ENCODE assay signal across 8 mouse cellular contexts in the genomic region with DNA sequence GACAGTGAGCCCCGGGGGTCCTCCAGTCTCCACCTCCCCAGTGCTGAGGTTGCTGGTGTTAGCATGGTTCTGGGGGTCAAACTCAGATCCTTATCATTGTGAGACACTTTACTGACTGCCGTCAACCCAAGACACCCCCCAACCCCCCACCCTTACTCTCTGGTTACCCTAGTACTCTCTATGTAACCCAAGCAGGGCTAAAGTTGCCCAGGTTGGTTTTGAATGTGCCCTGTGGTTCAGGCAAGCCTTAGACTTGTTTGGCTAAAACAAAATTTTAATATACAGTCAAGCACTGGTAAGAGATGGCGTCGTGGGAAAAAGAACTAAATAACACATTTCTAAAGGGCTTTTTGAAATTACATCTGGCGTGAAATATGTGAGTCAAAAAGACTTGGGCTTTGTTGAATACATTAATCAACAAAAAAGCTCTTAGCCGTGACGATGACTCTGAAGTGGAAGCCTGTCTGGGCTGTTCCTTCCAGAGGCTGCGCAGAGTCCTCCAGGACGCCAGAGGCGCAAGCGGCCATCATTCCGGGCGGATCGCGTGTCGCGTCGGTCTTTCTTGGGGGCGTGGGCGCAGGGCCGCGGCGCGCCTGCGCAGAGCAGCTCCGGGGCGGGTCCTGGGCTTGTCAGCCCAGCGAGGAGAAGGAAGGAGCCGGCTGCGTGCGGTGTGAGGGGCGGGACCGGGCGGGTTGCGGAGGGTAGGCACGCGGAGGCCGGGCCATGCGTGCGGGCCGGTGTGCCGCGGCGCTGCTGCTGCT. TPM values are rescaled to one million over a fixed set of nuclear protein-coding genes. Genes with fewer than 3 reads are reported as not detected.
DNase-seq lines count a peak whose midpoint lies in the region; ATAC-seq and TF ChIP-seq lines count a peak whose summit lies in the region.

A gene (plus strand): TSS at position 590 of the 761 bp plus-strand sequence.

- WGBS in heart, embryonic 12.5 days, result 6% methylated on average over 43 of the region's 44 CpGs
- 6% methylated on average over 43 of the region's 44 CpGs for WGBS in kidney, postnatal 0 days
- 6% methylated on average over 41 of the region's 44 CpGs for WGBS in liver, embryonic 11.5 days
- WGBS in stomach, embryonic 14.5 days, result 5% methylated on average over 44 of the region's 44 CpGs

- TF ChIP-seq CTCF in kidney, postnatal 0 days (IDR thresholded peaks at IDR 0.05; ENCODE audit: low read depth), result peak; percentile 82

- H3K4me2 ChIP-seq in heart, embryonic 12.5 days, result peak within 1 kb of the TSS; percentile 90
- peak within 1 kb of the TSS; percentile 99 for H3K4me2 ChIP-seq in kidney, postnatal 0 days (ENCODE audit: low read length)
- peak within 1 kb of the TSS; percentile 82 for H3K4me2 ChIP-seq in liver, embryonic 11.5 days
- peak within 1 kb of the TSS; percentile 48 for H3K4me2 ChIP-seq in stomach, embryonic 14.5 days (replicated peaks; ENCODE audit: low read depth, low read length)

- DNase-seq in CD4-positive helper T cell, adult 2 months (ENCODE audit: low read depth, low spot score), result peak; percentile 100
- DNase-seq in brain, embryonic 18.5 days (ENCODE audit: low read depth, low spot score), result peak; percentile 86
- peak; percentile 94 for DNase-seq in kidney, postnatal 0 days (ENCODE audit: low spot score)
- DNase-seq in liver, embryonic 11.5 days (ENCODE audit: low spot score), result peak; percentile 97
- DNase-seq in naive thymus-derived CD4-positive, alpha-beta T cell, adult 2 months (ENCODE audit: low read depth), result peak; percentile 100

- H3K27ac ChIP-seq in heart, embryonic 12.5 days (ENCODE audit: poor library complexity, severe bottlenecking), result no peak within 1 kb of the TSS
- no peak within 1 kb of the TSS for H3K27ac ChIP-seq in kidney, postnatal 0 days
- peak within 1 kb of the TSS; percentile 61 for H3K27ac ChIP-seq in liver, embryonic 11.5 days (ENCODE audit: low read depth, low read length)
- H3K27ac ChIP-seq in stomach, embryonic 14.5 days (ENCODE audit: low read length), result no peak within 1 kb of the TSS

- H3K4me3 ChIP-seq in heart, embryonic 12.5 days, result peak within 1 kb of the TSS; percentile 88
- H3K4me3 ChIP-seq in kidney, postnatal 0 days (replicated peaks; ENCODE audit: low read depth, low read length), result peak within 1 kb of the TSS; percentile 86
- H3K4me3 ChIP-seq in liver, embryonic 11.5 days (ENCODE audit: low read depth, low read length), result peak within 1 kb of the TSS; percentile 97
- H3K4me3 ChIP-seq in stomach, embryonic 14.5 days (ENCODE audit: low read depth, low read length), result peak within 1 kb of the TSS; percentile 95

- peak; percentile 91 for ATAC-seq in erythroid progenitor cell, adult 5-6 weeks (replicated peaks; ENCODE audit: low FRiP score, poor library complexity, severe bottlenecking)
- peak; percentile 95 for ATAC-seq in heart, embryonic 12.5 days (ENCODE audit: insufficient number of reproducible peaks, low FRiP score)
- peak; percentile 91 for ATAC-seq in kidney, postnatal 0 days (replicated peaks; ENCODE audit: low FRiP score, low read depth)
- peak; percentile 87 for ATAC-seq in liver, embryonic 11.5 days (replicated peaks; ENCODE audit: low FRiP score)
- peak; percentile 93 for ATAC-seq in stomach, embryonic 14.5 days (ENCODE audit: insufficient number of reproducible peaks, insufficient read depth, low FRiP score, low read depth)

- H3K9me3 ChIP-seq in heart, embryonic 12.5 days (replicated peaks), result no peaks in the 10 kb centered on the region
- no peaks in the 10 kb centered on the region for H3K9me3 ChIP-seq in kidney, postnatal 0 days (replicated peaks; ENCODE audit: low read length)
- H3K9me3 ChIP-seq in liver, embryonic 11.5 days (ENCODE audit: control insufficient read depth, low read length), result no peaks in the 10 kb centered on the region
- H3K9me3 ChIP-seq in stomach, embryonic 14.5 days (ENCODE audit: control insufficient read depth, low read depth, low read length), result no peaks in the 10 kb centered on the region

- peaks cover 7% of the 10 kb centered on the region; the same call in 1 of the 2 replicates for H3K27me3 ChIP-seq in heart, embryonic 12.5 days (replicated peaks)
- no peaks in the 10 kb centered on the region for H3K27me3 ChIP-seq in kidney, postnatal 0 days (ENCODE audit: insufficient read depth, low read length)
- H3K27me3 ChIP-seq in liver, embryonic 11.5 days (replicated peaks; ENCODE audit: control insufficient read depth, insufficient read depth, low read length), result no peaks in the 10 kb centered on the region
- H3K27me3 ChIP-seq in stomach, embryonic 14.5 days (ENCODE audit: control insufficient read depth, insufficient read depth, low read length), result no peaks in the 10 kb centered on the region

- H3K9ac ChIP-seq in heart, embryonic 12.5 days, result peak within 1 kb of the TSS; percentile 87
- H3K9ac ChIP-seq in kidney, postnatal 0 days (ENCODE audit: low read depth, low read length), result peak within 1 kb of the TSS; percentile 86
- H3K9ac ChIP-seq in liver, embryonic 11.5 days (ENCODE audit: low read depth, low read length), result peak within 1 kb of the TSS; percentile 87
- peak within 1 kb of the TSS; percentile 81 for H3K9ac ChIP-seq in stomach, embryonic 14.5 days (replicated peaks; ENCODE audit: low read depth, low read length)

- H3K36me3 ChIP-seq in heart, embryonic 12.5 days, result peaks cover 4% of the 10 kb centered on the region; the same call in 1 of the 2 replicates
- no peaks in the 10 kb centered on the region for H3K36me3 ChIP-seq in kidney, postnatal 0 days (ENCODE audit: insufficient read depth, low read length)
- H3K36me3 ChIP-seq in liver, embryonic 11.5 days (ENCODE audit: control insufficient read depth, insufficient read depth, low read length), result peaks cover 6% of the 10 kb centered on the region
- peaks cover 2% of the 10 kb centered on the region; the same call in 1 of the 2 replicates for H3K36me3 ChIP-seq in stomach, embryonic 14.5 days (ENCODE audit: control insufficient read depth, insufficient read depth, low read length)

- peaks cover 17% of the 10 kb centered on the region for H3K4me1 ChIP-seq in heart, embryonic 12.5 days (replicated peaks)
- H3K4me1 ChIP-seq in kidney, postnatal 0 days (replicated peaks; ENCODE audit: insufficient read depth, low read length), result peaks cover 7% of the 10 kb centered on the region
- H3K4me1 ChIP-seq in liver, embryonic 11.5 days (replicated peaks; ENCODE audit: control insufficient read depth, insufficient read depth, low read length), result peaks cover 29% of the 10 kb centered on the region
- H3K4me1 ChIP-seq in stomach, embryonic 14.5 days (ENCODE audit: control insufficient read depth, insufficient read depth, low read length), result peaks cover 9% of the 10 kb centered on the region; the same call in 1 of the 2 replicates

RNA-seq across cellular contexts. Expression of the gene that starts here (rescaled TPM):
- 3.2 and 4.6 TPM in 2 replicates for total RNA-seq in erythroid progenitor cell, adult 5-6 weeks (2015; ENCODE audit: low replicate concordance)
- total RNA-seq in erythroid progenitor cell, adult 5-6 weeks (2017; ENCODE audit: low replicate concordance), result 5.3 and 7.5 TPM in 2 replicates
- polyA plus RNA-seq in heart, embryonic 12.5 days (2016; fragmentation: Nextera tagmentation; extraction: Ambion mirVana), result 47.8 and 54.4 TPM in 2 replicates
- 27.2 and 30.3 TPM in 2 replicates for polyA plus RNA-seq in kidney, postnatal 0 days (2015; fragmentation: Nextera tagmentation; extraction: Ambion mirVana)
- polyA plus RNA-seq in liver, embryonic 11.5 days (2014; fragmentation: Nextera tagmentation; extraction: Ambion mirVana), result 45.5 and 47.6 TPM in 2 replicates
- 21.1 and 22.3 TPM in 2 replicates for polyA plus RNA-seq in stomach, embryonic 14.5 days (2014; fragmentation: Nextera tagmentation; extraction: Ambion mirVana)

Comparison
In these comparisons a context has a peak if more than half of its experiments do, and no peak if none do; other contexts are left out.
1. H3K4me2 ChIP-seq: peak in every context shown above with its lines; median percentile 99 in kidney, postnatal 0 days; 90 in heart, embryonic 12.5 days; 82 in liver, embryonic 11.5 days; 48 in stomach, embryonic 14.5 days.